Mouse (Mus musculus) erythroblast, embryonic 14.5 days (primary cell): ENCODE data around the gene Olfr896-ps1. TPM values are rescaled to one million over a fixed set of nuclear protein-coding genes. Genes with fewer than 3 reads are reported as not detected.

Experiments
- H3K27me3 ChIP-seq: 2 replicates; pipeline ENCODE4 v1.6.1; 2012; ENCODE audit warnings: inconsistent platforms; ENCODE audit not compliant: control insufficient read depth
- H3K36me3 ChIP-seq: 2 replicates; pipeline ENCODE4 v1.6.1; 2012; ENCODE audit warnings: mild to moderate bottlenecking, inconsistent platforms; ENCODE audit not compliant: control insufficient read depth
- H3K4me1 ChIP-seq: 2 replicates; pipeline ENCODE4 v1.6.1; 2012; ENCODE audit warnings: inconsistent platforms; ENCODE audit not compliant: control insufficient read depth
- H3K4me3 ChIP-seq: replicated peaks from 2 replicates; pipeline ENCODE3; 2012; ENCODE audit warnings: moderate library complexity, mild to moderate bottlenecking, inconsistent platforms
- H3K9me3 ChIP-seq: 2 replicates; pipeline ENCODE4 v1.6.1; 2012; ENCODE audit warnings: low read length, inconsistent platforms, mixed read lengths; ENCODE audit not compliant: control insufficient read depth
- GATA1 ChIP-seq: IDR thresholded peaks from 2 replicates; pipeline ENCODE4 v1.6.1; 2012; ENCODE audit warnings: low read length, inconsistent platforms, mixed read lengths
- TAL1 ChIP-seq: IDR thresholded peaks from 3 replicates; pipeline ENCODE4 v1.6.1; 2012; ENCODE audit warnings: low read length, inconsistent platforms, mixed read lengths
- polyA plus RNA-seq: library from polyadenylated mRNA; stranded (reverse); fragments of >175 nt; gene quantifications from 2 replicates; pipeline ENCODE4 v1.2.3, GENCODE M21; 2012

Olfr896-ps1 gene
- not detected in 2 replicates for polyA plus RNA-seq

DNA sequence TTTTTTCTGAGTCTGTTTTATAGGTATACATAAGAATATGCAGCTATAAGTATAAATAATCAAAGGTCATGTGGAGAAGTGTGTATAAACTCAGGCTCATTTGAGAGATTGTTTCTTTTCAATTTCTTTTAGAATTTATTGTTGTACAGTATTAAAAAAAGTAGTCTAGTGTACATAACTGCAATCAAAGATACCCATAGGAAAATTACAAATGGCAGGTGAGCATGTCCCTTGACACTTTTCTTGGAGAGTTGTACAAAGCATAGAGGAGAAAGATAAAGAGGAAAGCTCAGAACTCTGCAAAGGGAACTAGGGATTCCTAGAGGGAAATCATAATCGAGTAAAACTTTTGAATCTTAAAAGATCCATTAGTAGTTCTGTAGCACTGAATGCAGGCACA is at the start of gene Olfr896-ps1:
Gene Olfr896-ps1 (plus strand): TSS at position 301 of the 400 bp plus-strand sequence.
- H3K36me3 ChIP-seq = no peaks in the 10 kb centered on the region
- TF ChIP-seq GATA1 = no peak
- TF ChIP-seq TAL1 = no peak
- no peaks in the 10 kb centered on the region for H3K9me3 ChIP-seq
- no peak within 1 kb of the TSS for H3K4me3 ChIP-seq
- H3K27me3 ChIP-seq = no peaks in the 10 kb centered on the region
- no peaks in the 10 kb centered on the region for H3K4me1 ChIP-seq

DNA sequence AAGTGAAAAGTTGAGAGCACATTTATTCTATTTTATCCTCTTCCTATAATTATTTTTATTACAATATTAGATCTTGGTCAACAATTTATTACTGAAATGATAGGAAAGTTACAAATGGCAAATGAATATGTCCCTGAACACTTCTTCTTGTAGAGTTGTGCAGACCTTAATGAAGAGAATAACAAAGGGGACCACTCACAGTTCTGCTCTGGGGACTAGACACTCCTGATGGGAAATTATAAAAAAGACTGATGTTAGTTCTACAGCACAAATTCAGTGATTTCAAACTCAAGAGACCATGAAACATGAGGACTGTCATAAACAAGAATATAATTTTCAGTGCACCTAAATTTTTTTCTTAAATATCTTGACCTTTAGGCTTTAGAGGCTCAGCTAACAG is 38.4 kb upstream of the Olfr896-ps1 start, which contains the start of gene Olfr143:
Gene Olfr143 (plus strand): TSS at position 301 of the 400 bp plus-strand sequence.
- TF ChIP-seq GATA1 = no peak
- no peak for TF ChIP-seq TAL1
- H3K27me3 ChIP-seq = no peaks in the 10 kb centered on the region
- H3K36me3 ChIP-seq = no peaks in the 10 kb centered on the region
- H3K4me3 ChIP-seq = no peak within 1 kb of the TSS
- no peaks in the 10 kb centered on the region for H3K9me3 ChIP-seq
- H3K4me1 ChIP-seq = no peaks in the 10 kb centered on the region

DNA sequence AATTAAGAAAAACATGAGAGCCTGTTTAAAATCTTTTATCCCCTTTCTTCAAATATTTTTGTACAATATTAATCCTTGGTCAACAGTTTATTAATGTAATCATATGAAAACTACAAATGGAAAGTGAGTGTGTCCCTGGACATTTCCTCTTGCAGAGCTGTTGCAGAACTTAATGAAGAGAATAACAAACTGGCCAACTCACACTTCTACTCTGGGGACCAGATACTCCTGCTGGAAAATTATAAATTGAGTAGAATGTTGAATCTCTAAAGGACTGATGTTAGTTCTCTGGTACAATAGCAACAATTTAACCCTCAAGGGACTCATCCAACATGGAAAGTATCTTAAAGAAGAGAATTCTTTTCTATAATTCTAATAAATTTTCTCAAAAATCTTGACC is 23.4 kb upstream of the Olfr896-ps1 start, which contains the start of gene Olfr895:
Gene Olfr895 (plus strand): TSS at position 301 of the 400 bp plus-strand sequence.
- no peaks in the 10 kb centered on the region for H3K36me3 ChIP-seq
- no peak within 1 kb of the TSS for H3K4me3 ChIP-seq
- H3K4me1 ChIP-seq = no peaks in the 10 kb centered on the region
- TF ChIP-seq TAL1 (no peak), GATA1 (no peak)
- H3K9me3 ChIP-seq = no peaks in the 10 kb centered on the region
- H3K27me3 ChIP-seq = no peaks in the 10 kb centered on the region

DNA sequence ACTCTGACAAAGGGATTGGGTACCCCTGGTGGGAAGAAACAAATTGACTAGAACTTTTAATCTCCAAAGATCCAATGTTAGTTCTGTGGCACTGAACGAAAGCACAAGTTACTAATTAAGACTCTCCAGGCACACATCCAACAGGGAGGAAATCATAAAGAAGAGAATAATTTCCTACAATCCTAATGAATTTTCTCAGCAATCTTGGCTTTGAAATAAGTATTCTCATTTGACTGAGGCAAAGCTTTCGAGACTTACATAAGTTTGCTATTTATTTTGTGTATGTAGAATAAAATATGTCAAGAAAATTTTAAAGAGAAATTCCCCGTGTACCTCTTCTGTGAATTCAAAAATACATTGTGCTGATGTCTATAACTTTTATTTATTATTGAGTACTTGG is 37.9 kb downstream of the Olfr896-ps1 start, which contains the start of gene Olfr25:
Gene Olfr25 (plus strand): TSS at position 301 of the 400 bp plus-strand sequence.
- Histone ChIP-seq H3K9me3 (no peaks in the 10 kb centered on the region), H3K36me3 (no peaks in the 10 kb centered on the region)
- TF ChIP-seq TAL1 (no peak), GATA1 (no peak)

More for the DNA sequence above, 37.9 kb downstream of the Olfr896-ps1 start, which contains the start of gene Olfr25:
- H3K4me1 ChIP-seq = no peaks in the 10 kb centered on the region
- H3K4me3 ChIP-seq = no peak within 1 kb of the TSS
- no peaks in the 10 kb centered on the region for H3K27me3 ChIP-seq

Other genes with a start within 250 kb of the Olfr896-ps1 start
- not detected in 2 replicates for gene Olfr884, start 244.6 kb upstream of the Olfr896-ps1 start, polyA plus RNA-seq
- gene Olfr885, start 229.8 kb upstream of the Olfr896-ps1 start, polyA plus RNA-seq = not detected in 2 replicates
- gene Olfr887, start 207.0 kb upstream of the Olfr896-ps1 start, polyA plus RNA-seq = not detected in 2 replicates
- gene Olfr888, start 183.0 kb upstream of the Olfr896-ps1 start, polyA plus RNA-seq = not detected in 2 replicates
- gene Olfr889, start 175.9 kb upstream of the Olfr896-ps1 start, polyA plus RNA-seq = not detected in 2 replicates
- not detected in 2 replicates for gene Olfr890, start 148.6 kb upstream of the Olfr896-ps1 start, polyA plus RNA-seq
- not detected in 2 replicates for gene Olfr891, start 110.3 kb upstream of the Olfr896-ps1 start, polyA plus RNA-seq
- not detected in 2 replicates for gene Olfr893, start 82.7 kb upstream of the Olfr896-ps1 start, polyA plus RNA-seq
- gene Olfr894, start 73.1 kb upstream of the Olfr896-ps1 start, polyA plus RNA-seq = not detected in 2 replicates
- gene Olfr143, start 38.3 kb upstream of the Olfr896-ps1 start, polyA plus RNA-seq = not detected in 2 replicates
- gene Olfr895, start 23.3 kb upstream of the Olfr896-ps1 start, polyA plus RNA-seq = not detected in 2 replicates
- not detected in 2 replicates for gene Olfr25, start 38.0 kb downstream of the Olfr896-ps1 start, polyA plus RNA-seq
- gene Olfr898, start 57.3 kb downstream of the Olfr896-ps1 start, polyA plus RNA-seq = not detected in 2 replicates
- not detected in 2 replicates for gene Olfr250, start 75.8 kb downstream of the Olfr896-ps1 start, polyA plus RNA-seq
- not detected in 2 replicates for gene Olfr251, start 86.0 kb downstream of the Olfr896-ps1 start, polyA plus RNA-seq
- gene Olfr147, start 110.6 kb downstream of the Olfr896-ps1 start, polyA plus RNA-seq = not detected in 2 replicates
- not detected in 2 replicates for gene Olfr901, start 138.3 kb downstream of the Olfr896-ps1 start, polyA plus RNA-seq
- not detected in 2 replicates for gene Olfr902, start 156.5 kb downstream of the Olfr896-ps1 start, polyA plus RNA-seq
- gene Olfr904, start 172.0 kb downstream of the Olfr896-ps1 start, polyA plus RNA-seq = not detected in 2 replicates
- not detected in 2 replicates for gene Olfr905, start 180.0 kb downstream of the Olfr896-ps1 start, polyA plus RNA-seq
- 0.01 TPM in 1 of 2 replicates, not detected in the other for gene Olfr906, start 196.0 kb downstream of the Olfr896-ps1 start, polyA plus RNA-seq
- not detected in 2 replicates for gene Olfr907, start 204.7 kb downstream of the Olfr896-ps1 start, polyA plus RNA-seq
- not detected in 2 replicates for gene Olfr911-ps1, start 230.5 kb downstream of the Olfr896-ps1 start, polyA plus RNA-seq
- not detected in 2 replicates for gene Olfr910, start 246.7 kb downstream of the Olfr896-ps1 start, polyA plus RNA-seq